Mouse (Mus musculus) kidney, adult 2 months (tissue): Measurements from ENCODE around the gene Ano1.

Experiments used
- CTCF ChIP-seq: fragments of 200-500 bp; conservative IDR thresholded peaks from 2 replicates; pipeline ENCODE4 v1.5.1; 2011; ENCODE audit warnings: low read depth, mild to moderate bottlenecking, control low read depth, low read length, moderate library complexity, mixed read lengths; ENCODE audit not compliant: insufficient read depth, insufficient read length
- POLR2A ChIP-seq: fragments of 200-500 bp; IDR thresholded peaks from one replicate; pipeline ENCODE4 v1.6.1; 2011; ENCODE audit warnings: low read depth, low read length, control low read depth

DNA sequence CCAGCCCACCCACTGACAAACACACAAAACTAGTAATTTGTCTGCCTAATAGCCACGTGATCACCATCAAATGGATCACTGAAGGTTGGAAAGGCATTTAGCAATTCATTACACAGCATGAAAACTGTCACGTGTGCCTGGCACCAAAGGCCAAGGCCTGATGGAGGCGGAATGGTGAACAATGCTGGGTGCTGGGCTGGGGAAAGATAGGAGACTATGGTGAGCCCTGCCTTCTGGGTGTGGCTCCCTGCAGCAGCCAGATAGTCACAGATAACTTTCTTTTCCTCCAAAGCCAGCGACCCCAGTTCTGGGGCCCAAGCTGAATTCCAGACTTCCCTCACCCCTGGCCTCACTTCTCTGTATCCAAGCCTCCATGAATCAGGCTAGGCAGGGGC is 19.9 kb downstream of the Ano1 start:
- TF ChIP-seq CTCF = no peak
- no peak for TF ChIP-seq POLR2A
